Mouse (Mus musculus) regulatory T cell (primary cell): ENCODE results near the gene Gm10720.
"Not testable (repeated sequence)": the region's sequence is repeated elsewhere in the genome, so short reads cannot be mapped to it uniquely, and the experiment has no call there.

ENCODE experiments used
- in situ Hi-C: fragments of 300-600 bp; cut with MboI, MseI; formaldehyde crosslinking; loops from one replicate; pipeline ENCODE4 v1.15.1; 2025; ENCODE audit warnings: high pct_unique_total_duplicates

Gene Gm10720

GRCm38 (mm10) chr9:3025653-3026052, 10.2 kb downstream of the Gm10720 start:
- in situ Hi-C loops, result loop anchor here (5.0 kb wide), 1 partner anchor 87 kb away; no protein-coding TSS in a partner anchor

- in situ Hi-C loops, result loop anchor here (5.0 kb wide), 1 partner anchor 86 kb away; no protein-coding TSS in a partner anchor
Observed at GRCm38 (mm10) chr9:3026136-3026535, 10.7 kb downstream of the Gm10720 start.

GRCm38 (mm10) chr9:3026741-3027140, 11.3 kb downstream of the Gm10720 start:
- in situ Hi-C loops, result loop anchor here (5.0 kb wide), 1 partner anchor 86 kb away; no protein-coding TSS in a partner anchor

- in situ Hi-C loops, result loop anchor here (5.0 kb wide), 1 partner anchor 85 kb away; no protein-coding TSS in a partner anchor
Observed at GRCm38 (mm10) chr9:3027200-3027599, 11.7 kb downstream of the Gm10720 start.

GRCm38 (mm10) chr9:3029276-3030000, 14.0 kb downstream of the Gm10720 start:
- in situ Hi-C loops, result loop anchor here (5.0 kb wide), 1 partner anchor 83 kb away; no protein-coding TSS in a partner anchor

GRCm38 (mm10) chr9:3030677-3031318, 15.3 kb downstream of the Gm10720 start:
- in situ Hi-C loops, result not testable (repeated sequence)

- in situ Hi-C loops, result not testable (repeated sequence)
Observed at GRCm38 (mm10) chr9:3034299-3034698, 18.8 kb downstream of the Gm10720 start, which contains the start of gene Gm17535. Gene Gm17535, plus strand, starts transcription at chr9:3034599.

- in situ Hi-C loops, result not testable (repeated sequence)
Observed at GRCm38 (mm10) chr9:3036577-3036976, 21.1 kb downstream of the Gm10720 start, which contains the start of gene Gm10715. Gene Gm10715, plus strand, starts transcription at chr9:3036877.

- in situ Hi-C loops, result not testable (repeated sequence)
Observed at GRCm38 (mm10) chr9:3038161-3038560, 22.7 kb downstream of the Gm10720 start.
